Mouse (Mus musculus) midbrain, postnatal 0 days (tissue): Measurements from ENCODE around the gene Gm28038. TPM values are rescaled to one million over a fixed set of nuclear protein-coding genes. Genes with fewer than 3 reads are reported as not detected.

Source experiments
- ATAC-seq: fragments of 200-750 bp; cut with Nextera tagmentation; 2 replicates; pipeline ENCODE4 v1.8.0; 2017; ENCODE audit warnings: moderate number of reproducible peaks, mild to moderate bottlenecking, moderate TSS enrichment, moderate library complexity; ENCODE audit not compliant: low FRiP score
- DNase-seq: peaks from one replicate; pipeline ENCODE4 v3.0.0-alpha.2; 2015; ENCODE audit warnings: low spot score
- H3K27ac ChIP-seq: fragments of 300-500 bp; sonication (generic); 2 replicates; pipeline ENCODE4 v1.5.1; 2014; ENCODE audit warnings: low read depth, mild to moderate bottlenecking, low read length, mixed read lengths
- H3K27me3 ChIP-seq: fragments of 300-500 bp; sonication (generic); 2 replicates; pipeline ENCODE4 v1.6.1; 2014; ENCODE audit warnings: low read length, control low read depth, mixed read lengths; ENCODE audit not compliant: insufficient read depth
- H3K36me3 ChIP-seq: fragments of 300-500 bp; sonication (generic); 2 replicates; pipeline ENCODE4 v1.6.1; 2014; ENCODE audit warnings: low read length, control low read depth, mixed read lengths; ENCODE audit not compliant: insufficient read depth
- H3K4me1 ChIP-seq: fragments of 300-500 bp; sonication (generic); 2 replicates; pipeline ENCODE4 v1.6.1; 2014; ENCODE audit warnings: mild to moderate bottlenecking, control low read depth, antibody characterized with exemption, low read length, mixed read lengths; ENCODE audit not compliant: insufficient read depth
- H3K4me2 ChIP-seq: fragments of 300-500 bp; sonication (generic); 2 replicates; pipeline ENCODE4 v1.6.1; 2014; ENCODE audit warnings: low read depth, mild to moderate bottlenecking, low read length, mixed read lengths; ENCODE audit not compliant: poor library complexity, severe bottlenecking
- H3K4me3 ChIP-seq: fragments of 300-500 bp; sonication (generic); 2 replicates; pipeline ENCODE4 v1.5.1; 2014; ENCODE audit warnings: low read depth, mild to moderate bottlenecking, low read length, moderate library complexity
- H3K9ac ChIP-seq: fragments of 300-500 bp; sonication (generic); replicated peaks from 2 replicates; pipeline ENCODE4 v1.6.1; 2014; ENCODE audit warnings: mild to moderate bottlenecking, low read length, moderate library complexity, mixed read lengths; ENCODE audit not compliant: poor library complexity, severe bottlenecking
- H3K9me3 ChIP-seq: fragments of 300-500 bp; sonication (generic); 2 replicates; pipeline ENCODE4 v1.6.1; 2016; ENCODE audit warnings: low read length, control low read depth
- CTCF ChIP-seq: IDR thresholded peaks from 2 replicates; pipeline ENCODE4 v1.5.1; 2016; ENCODE audit warnings: antibody characterized with exemption, mild to moderate bottlenecking
- WGBS: fragments of 180-500 bp; shearing (Covaris S2); extraction: QIAGEN DNeasy Blood & Tissue Kit; methylation state at CpG from one replicate; pipeline ENCODE4 v1.1.7; 2014; 5-methylcytosine and 5-hydroxymethylcytosine counted together
- polyA plus RNA-seq: library from polyadenylated mRNA; unstranded; fragments of >200 nt; fragmentation: Nextera tagmentation; extraction: Ambion mirVana; gene quantifications from 2 replicates; pipeline ENCODE4 v1.2.1, GENCODE M21; 2015
- total RNA-seq: library from RNA; depleted of rRNA; stranded (reverse); fragments of >200 nt; gene quantifications from 2 replicates; pipeline ENCODE4 v1.2.3, GENCODE M21; 2014

Gene Gm28038
- total and polyA plus RNA-seq, 2 experiments from 2014 or later: not detected

- WGBS: 83% methylated on average over 5 of the region's 5 CpGs
- no peak for DNase-seq
- ATAC-seq: no peak
- H3K4me2 ChIP-seq: no peak overlapping the region
- H3K27ac ChIP-seq: no peak overlapping the region
- H3K4me1 ChIP-seq: no peaks in the 10 kb centered on the region
- H3K36me3 ChIP-seq: peaks cover 66% of the 10 kb centered on the region
- no peak overlapping the region for H3K9ac ChIP-seq
- no peak for TF ChIP-seq CTCF
- no peak overlapping the region for H3K4me3 ChIP-seq
- no peaks in the 10 kb centered on the region for H3K9me3 ChIP-seq
- H3K27me3 ChIP-seq: no peaks in the 10 kb centered on the region
These were observed 27.0 kb upstream of the Gm28038 start for GRCm38 (mm10) chr2:30253809-30254208.

GRCm38 (mm10) chr2:30255631-30256395 is 25.0 kb upstream of the Gm28038 start:
- H3K36me3 ChIP-seq: peaks cover 61% of the 10 kb centered on the region
- no peak overlapping the region for H3K4me3 ChIP-seq
- H3K4me1 ChIP-seq: no peaks in the 10 kb centered on the region
- DNase-seq: no peak
- H3K9ac ChIP-seq: no peak overlapping the region
- H3K27me3 ChIP-seq: no peaks in the 10 kb centered on the region
- H3K4me2 ChIP-seq: no peak overlapping the region
- WGBS: 97% methylated on average over 38 of the region's 42 CpGs
- H3K9me3 ChIP-seq: no peaks in the 10 kb centered on the region
- TF ChIP-seq CTCF: no peak
- no peak overlapping the region for H3K27ac ChIP-seq
- ATAC-seq: no peak

- H3K4me1 ChIP-seq: no peaks in the 10 kb centered on the region
- H3K9me3 ChIP-seq: no peaks in the 10 kb centered on the region
- H3K9ac ChIP-seq: no peak overlapping the region
- H3K4me3 ChIP-seq: no peak overlapping the region
- no peak for DNase-seq
- 98% methylated on average over 30 of the region's 30 CpGs for WGBS
- H3K27me3 ChIP-seq: no peaks in the 10 kb centered on the region
- no peak for TF ChIP-seq CTCF
- H3K27ac ChIP-seq: no peak overlapping the region
- peaks cover 61% of the 10 kb centered on the region for H3K36me3 ChIP-seq
- ATAC-seq: no peak
- no peak overlapping the region for H3K4me2 ChIP-seq
These were observed 24.1 kb upstream of the Gm28038 start for GRCm38 (mm10) chr2:30256616-30257350.

- TF ChIP-seq CTCF: no peak
- H3K4me2 ChIP-seq: no peak overlapping the region
- H3K27ac ChIP-seq: no peak overlapping the region
- ATAC-seq (no peak), DNase-seq (no peak)
- whole genome bisulfite sequencing: 90% methylated on average over 7 of the region's 7 CpGs
- H3K36me3 ChIP-seq: peaks cover 60% of the 10 kb centered on the region
- H3K4me3 ChIP-seq: no peak overlapping the region
- H3K9me3 ChIP-seq: no peaks in the 10 kb centered on the region
- H3K9ac ChIP-seq: no peak overlapping the region
- no peaks in the 10 kb centered on the region for H3K4me1 ChIP-seq
- no peaks in the 10 kb centered on the region for H3K27me3 ChIP-seq
These were observed 23.0 kb upstream of the Gm28038 start for GRCm38 (mm10) chr2:30257699-30258460.

GRCm38 (mm10) chr2:30258600-30258999 is 22.2 kb upstream of the Gm28038 start:
- DNase-seq: no peak
- Histone ChIP-seq H3K27ac (no peak overlapping the region), H3K4me2 (no peak overlapping the region), H3K4me1 (no peaks in the 10 kb centered on the region), H3K9ac (no peak overlapping the region), H3K4me3 (no peak overlapping the region), H3K27me3 (no peaks in the 10 kb centered on the region), H3K36me3 (peaks cover 64% of the 10 kb centered on the region), H3K9me3 (no peaks in the 10 kb centered on the region)
- TF ChIP-seq CTCF: no peak
- 97% methylated on average over 4 of the region's 4 CpGs for WGBS
- ATAC-seq: no peak
